In the genomic region with DNA sequence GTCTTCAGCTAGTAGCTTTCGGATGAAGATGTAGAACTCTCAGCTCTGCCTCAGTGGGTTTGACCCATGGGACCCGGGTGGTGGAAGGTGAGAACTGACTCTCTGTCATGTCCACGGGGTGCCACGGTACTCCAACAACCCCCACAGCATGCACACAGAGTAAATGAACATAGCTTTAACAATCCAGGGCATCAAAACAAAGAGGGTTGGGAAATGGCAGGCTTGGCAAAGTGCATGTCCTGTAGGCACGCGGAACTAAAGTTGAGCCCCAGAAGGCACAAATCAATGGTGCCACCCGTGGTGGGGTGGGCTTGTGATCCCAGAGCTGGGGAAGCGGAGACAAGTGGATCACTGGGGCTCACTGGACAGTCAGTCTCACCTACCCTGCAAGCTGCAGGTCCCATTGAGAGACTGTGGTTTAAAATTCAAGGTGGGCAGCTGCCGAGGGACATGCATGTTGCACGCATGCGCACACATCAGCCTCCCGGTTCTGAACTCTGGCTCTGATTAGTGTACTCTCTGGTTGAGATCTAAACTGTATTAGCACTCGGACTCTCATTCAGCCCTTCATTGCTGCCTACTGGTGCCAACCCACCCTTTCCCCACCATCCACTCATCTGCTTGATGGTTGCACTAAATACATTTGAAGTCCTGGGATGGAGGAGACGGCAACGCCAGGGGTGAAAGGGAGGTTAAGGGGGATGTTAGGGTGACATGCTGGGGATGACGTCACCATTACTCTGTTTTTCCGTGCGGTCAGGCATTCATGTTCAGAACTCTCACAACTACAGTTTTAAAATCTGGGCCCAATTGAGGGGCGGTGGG, we compare ENCODE assay signal across 8 mouse cellular contexts. TPM values are rescaled to one million over a fixed set of nuclear protein-coding genes. Genes with fewer than 3 reads are reported as not detected.
A peak's percentile ranks its signal among the peaks of the same experiment; 100 is the strongest.
DNase-seq lines count a peak whose midpoint lies in the region; ATAC-seq and TF ChIP-seq lines count a peak whose summit lies in the region.

No protein-coding gene starts in this region.

- no peak for TF ChIP-seq CTCF in MEL (IDR thresholded peaks at IDR 0.05 in 2 of 3, conservative IDR thresholded peaks at IDR 0.05 in 1 of 3; ENCODE audit: control insufficient read depth in 1 of 3, insufficient read depth in 1 of 3, low read depth in 2 of 3, low read length in 3 of 3, poor library complexity in 1 of 3, severe bottlenecking in 1 of 3)
- no peak for TF ChIP-seq CTCF in lung, postnatal 0 days (IDR thresholded peaks at IDR 0.05)

- no peaks in the 10 kb centered on the region for H3K9me3 ChIP-seq in heart, embryonic 10.5 days
- no peaks in the 10 kb centered on the region for H3K9me3 ChIP-seq in MEL (replicated peaks; ENCODE audit: insufficient read depth, low read length)
- no peaks in the 10 kb centered on the region for H3K9me3 ChIP-seq in heart, embryonic 15.5 days (replicated peaks)
- no peaks in the 10 kb centered on the region for H3K9me3 ChIP-seq in lung, postnatal 0 days (ENCODE audit: low read length)

- H3K4me3 ChIP-seq in heart, embryonic 10.5 days = peak overlapping the region; percentile 54
- peak overlapping the region; percentile 58 to 61 for H3K4me3 ChIP-seq in MEL (ENCODE audit: control insufficient read depth in 1 of 2, insufficient read depth in 1 of 2, low read depth in 2 of 2, low read length in 2 of 2)
- peak overlapping the region; percentile 50 for H3K4me3 ChIP-seq in heart, embryonic 15.5 days
- peak overlapping the region; percentile 27 for H3K4me3 ChIP-seq in lung, postnatal 0 days (ENCODE audit: low read depth, low read length)

- peak in 1 of 2 experiments; percentile 22; a peak in 1 of 4 replicates for TF ChIP-seq POLR2A in MEL (IDR thresholded peaks at IDR 0.05; ENCODE audit: control insufficient read depth in 1 of 2, insufficient read depth in 1 of 2, low read depth in 1 of 2, low read length in 2 of 2, poor library complexity in 1 of 2)

- no peak for DNase-seq in heart, embryonic 10.5 days (ENCODE audit: low spot score)
- DNase-seq in heart, adult 9 months (ENCODE audit: low spot score in 2 of 2) = no peak
- peak; percentile 86 for DNase-seq in MEL (ENCODE audit: low read depth, low spot score)
- DNase-seq in lung, postnatal 0 days (ENCODE audit: low spot score) = no peak
- DNase-seq in layer of hippocampus, postnatal 10 days (ENCODE audit: low spot score in 2 of 2) = no peak
- DNase-seq in yolk sac, embryonic 10.5 days (ENCODE audit: low spot score) = no peak
- DNase-seq in frontal cortex, postnatal 25 days (ENCODE audit: low spot score in 2 of 2) = no peak

- peaks cover 47% of the 10 kb centered on the region for H3K4me1 ChIP-seq in heart, embryonic 10.5 days
- peaks cover 2 to 28% of the 10 kb centered on the region in 2 experiments; a peak in 3 of 4 replicates for H3K4me1 ChIP-seq in MEL (ENCODE audit: control insufficient read depth in 1 of 2, insufficient read depth in 2 of 2, low read length in 2 of 2)
- peaks cover 44% of the 10 kb centered on the region for H3K4me1 ChIP-seq in heart, embryonic 15.5 days (replicated peaks)
- H3K4me1 ChIP-seq in lung, postnatal 0 days (ENCODE audit: insufficient read depth, low read depth, low read length) = peaks cover 14% of the 10 kb centered on the region; the same call in 1 of the 2 replicates

- peak overlapping the region; percentile 80 for H3K4me2 ChIP-seq in heart, embryonic 15.5 days
- H3K4me2 ChIP-seq in lung, postnatal 0 days (replicated peaks; ENCODE audit: low read depth, low read length) = peak overlapping the region; percentile 64

- H3K9ac ChIP-seq in MEL (ENCODE audit: control insufficient read depth, low read depth, low read length, poor library complexity, severe bottlenecking) = peak overlapping the region; percentile 72
- peak overlapping the region; percentile 55 for H3K9ac ChIP-seq in heart, embryonic 15.5 days
- H3K9ac ChIP-seq in lung, postnatal 0 days (replicated peaks; ENCODE audit: low read depth) = no peak overlapping the region

- peaks cover 2% of the 10 kb centered on the region; the same call in 1 of the 2 replicates for H3K36me3 ChIP-seq in heart, embryonic 10.5 days
- H3K36me3 ChIP-seq in MEL (ENCODE audit: control insufficient read depth in 1 of 2, insufficient read depth in 2 of 2, low read length in 2 of 2) = peaks cover 0 to 25% of the 10 kb centered on the region in 2 experiments; a peak in 2 of 4 replicates
- H3K36me3 ChIP-seq in heart, embryonic 15.5 days = no peaks in the 10 kb centered on the region
- no peaks in the 10 kb centered on the region for H3K36me3 ChIP-seq in lung, postnatal 0 days (ENCODE audit: insufficient read depth, low read length)

- peaks cover 25% of the 10 kb centered on the region for H3K79me2 ChIP-seq in MEL (ENCODE audit: control insufficient read depth, insufficient read depth, low read length, poor library complexity)

- no peak for ATAC-seq in heart, embryonic 15.5 days (replicated peaks; ENCODE audit: insufficient number of reproducible peaks, insufficient read depth, low FRiP score, low read depth)
- no peak for ATAC-seq in lung, postnatal 0 days

- TF ChIP-seq EP300 in MEL (IDR thresholded peaks at IDR 0.05; ENCODE audit: low read depth in 1 of 2, low read length in 2 of 2) = no peak
- no peak; the same call in 1 of the 2 replicates for TF ChIP-seq EP300 in lung, postnatal 0 days (IDR thresholded peaks at IDR 0.05)

- peak overlapping the region; percentile 85 for H3K27ac ChIP-seq in heart, embryonic 10.5 days
- peak overlapping the region; percentile 58 for H3K27ac ChIP-seq in MEL (ENCODE audit: control insufficient read depth, low read depth, low read length)
- H3K27ac ChIP-seq in heart, embryonic 15.5 days = peak overlapping the region; percentile 91
- peak overlapping the region; percentile 63 for H3K27ac ChIP-seq in lung, postnatal 0 days (ENCODE audit: low read length)

- 51% methylated on average over 19 of the region's 19 CpGs for WGBS in heart, embryonic 10.5 days
- 53% methylated on average over 19 of the region's 19 CpGs for WGBS in heart, embryonic 15.5 days
- WGBS in lung, postnatal 0 days = 49% methylated on average over 19 of the region's 19 CpGs

- TF ChIP-seq RAD21 in MEL (IDR thresholded peaks at IDR 0.05; ENCODE audit: low read depth, low read length) = no peak

- H3K27me3 ChIP-seq in heart, embryonic 10.5 days (ENCODE audit: insufficient read depth, poor library complexity, severe bottlenecking) = no peaks in the 10 kb centered on the region; the same call in 1 of the 2 replicates
- no peaks in the 10 kb centered on the region for H3K27me3 ChIP-seq in MEL (ENCODE audit: control insufficient read depth in 1 of 2, insufficient read depth in 2 of 2, low read length in 2 of 2)
- H3K27me3 ChIP-seq in heart, embryonic 15.5 days = no peaks in the 10 kb centered on the region
- no peaks in the 10 kb centered on the region for H3K27me3 ChIP-seq in lung, postnatal 0 days (replicated peaks; ENCODE audit: insufficient read depth, low read length)

TF ChIP-seq in MEL, 35 proteins besides CTCF, POLR2A, EP300 and RAD21 (continues in another document):
- TF ChIP-seq GATA1 (IDR thresholded peaks at IDR 0.05; ENCODE audit: low read depth, low read length) (no peak), KAT2A (conservative IDR thresholded peaks at IDR 0.05; ENCODE audit: low read depth, low read length) (no peak), UBTF (IDR thresholded peaks at IDR 0.05; ENCODE audit: borderline replicate concordance, insufficient read depth, low read depth, low read length) (no peak), USF1 (IDR thresholded peaks at IDR 0.05; ENCODE audit: low read depth, low read length) (no peak), GABPA (IDR thresholded peaks at IDR 0.05; ENCODE audit: low read depth, low read length) (no peak), POLR2AphosphoS5 (IDR thresholded peaks at IDR 0.05; ENCODE audit: borderline replicate concordance, low read depth, low read length) (no peak), TCF12 (IDR thresholded peaks at IDR 0.05; ENCODE audit: low read depth, low read length) (no peak), USF2 (IDR thresholded peaks at IDR 0.05; ENCODE audit: borderline replicate concordance in 1 of 2, insufficient read depth in 1 of 2, low read depth in 1 of 2, low read length in 2 of 2) (no peak), ZC3H11A (IDR thresholded peaks at IDR 0.05; ENCODE audit: low read depth, low read length) (no peak), MAX (IDR thresholded peaks at IDR 0.05; ENCODE audit: low read length) (no peak; the same call in 1 of the 2 replicates), TAL1 (IDR thresholded peaks at IDR 0.05; ENCODE audit: low read length) (no peak), E2F4 (IDR thresholded peaks at IDR 0.05; ENCODE audit: borderline replicate concordance, low read depth, low read length) (no peak), ETS1 (IDR thresholded peaks at IDR 0.05; ENCODE audit: low read depth, low read length) (0 out of 2 replicates have a peak, but pooled peaks have one; percentile 13)

RNA-seq across cellular contexts. Expression of gene Banp, which starts 1.0 kb away (rescaled TPM):
- 35.8 and 58.5 TPM in 2 replicates for polyA plus RNA-seq in heart, embryonic 10.5 days (2016; fragmentation: Nextera tagmentation; extraction: Ambion mirVana)
- total RNA-seq in MEL (2012; rRNA removed) = 19.2 and 20.8 TPM in 2 replicates
- 10 to 100 TPM in 1 of 2 experiments, not detected in 1; 28.4 TPM for polyA plus RNA-seq in MEL (2012; ENCODE audit: insufficient read depth in 1 of 2, insufficient read length in 2 of 2, low read depth in 1 of 2, low replicate concordance in 2 of 2, missing spikeins in 1 of 2)
- 25.3 and 29.2 TPM in 2 replicates for polyA plus RNA-seq in heart, embryonic 15.5 days (2015; fragmentation: Nextera tagmentation; extraction: Ambion mirVana)
- polyA plus RNA-seq in lung, postnatal 0 days (2015; fragmentation: Nextera tagmentation; extraction: Ambion mirVana) = 17.1 and 30.7 TPM in 2 replicates
- 10 to 100 TPM; 24.7 to 32.2 TPM for total RNA-seq in layer of hippocampus, postnatal 10 days (2021)

RNA-seq across cellular contexts. Expression of gene Car5a, which starts 3.8 kb away (rescaled TPM):
- not detected in 2 replicates for polyA plus RNA-seq in heart, embryonic 10.5 days (2016; fragmentation: Nextera tagmentation; extraction: Ambion mirVana)
- total RNA-seq in MEL (2012; rRNA removed) = not detected in 2 replicates
- polyA plus RNA-seq in MEL (2012; ENCODE audit: insufficient read depth in 1 of 2, insufficient read length in 2 of 2, low read depth in 1 of 2, low replicate concordance in 2 of 2, missing spikeins in 1 of 2) = under 1 TPM in 1 of 2 experiments, not detected in 1; 0.08 TPM
- polyA plus RNA-seq in heart, embryonic 15.5 days (2015; fragmentation: Nextera tagmentation; extraction: Ambion mirVana) = not detected in 2 replicates
- 0.37 and 0.61 TPM in 2 replicates for polyA plus RNA-seq in lung, postnatal 0 days (2015; fragmentation: Nextera tagmentation; extraction: Ambion mirVana)
- total RNA-seq in layer of hippocampus, postnatal 10 days (2021) = not detected

RNA-seq across cellular contexts. Expression of gene Slc7a5, which starts 41.0 kb away (rescaled TPM):
- polyA plus RNA-seq in heart, embryonic 10.5 days (2016; fragmentation: Nextera tagmentation; extraction: Ambion mirVana) = 18.7 and 20.9 TPM in 2 replicates
- 108 and 164 TPM in 2 replicates for total RNA-seq in MEL (2012; rRNA removed)
- 100 to 1,000 TPM in 1 of 2 experiments, 10 to 100 TPM in 1; 55.0 to 263 TPM for polyA plus RNA-seq in MEL (2012; ENCODE audit: insufficient read depth in 1 of 2, insufficient read length in 2 of 2, low read depth in 1 of 2, low replicate concordance in 2 of 2, missing spikeins in 1 of 2)
- polyA plus RNA-seq in heart, embryonic 15.5 days (2015; fragmentation: Nextera tagmentation; extraction: Ambion mirVana) = 12.0 and 17.4 TPM in 2 replicates
- polyA plus RNA-seq in lung, postnatal 0 days (2015; fragmentation: Nextera tagmentation; extraction: Ambion mirVana) = 4.3 and 7.5 TPM in 2 replicates
- 100 to 1,000 TPM; 146 to 164 TPM for total RNA-seq in layer of hippocampus, postnatal 10 days (2021)
